Mouse (Mus musculus) hindbrain, embryonic 10.5 days (tissue): Measurements from ENCODE around the gene Ehd4. TPM values are rescaled to one million over a fixed set of nuclear protein-coding genes. Genes with fewer than 3 reads are reported as not detected.
A peak's percentile ranks its signal among the peaks of the same experiment; 100 is the strongest.

Experiments used
- DNase-seq: peaks from one replicate; pipeline ENCODE4 v3.0.0-alpha.2; 2017; ENCODE audit warnings: low spot score
- H3K27ac ChIP-seq: fragments of 300-500 bp; sonication (generic); 2 replicates; pipeline ENCODE4 v1.5.1; 2016; ENCODE audit warnings: mild to moderate bottlenecking, moderate library complexity
- H3K27me3 ChIP-seq: fragments of 300-500 bp; sonication (generic); 2 replicates; pipeline ENCODE4 v1.6.1; 2016; ENCODE audit warnings: mild to moderate bottlenecking; ENCODE audit not compliant: poor library complexity, insufficient read depth, severe bottlenecking
- H3K36me3 ChIP-seq: fragments of 300-500 bp; sonication (generic); 2 replicates; pipeline ENCODE4 v1.6.1; 2016; ENCODE audit warnings: mild to moderate bottlenecking, moderate library complexity
- H3K4me1 ChIP-seq: fragments of 300-500 bp; sonication (generic); replicated peaks from 2 replicates; pipeline ENCODE4 v1.6.1; 2016; ENCODE audit warnings: mild to moderate bottlenecking
- H3K4me3 ChIP-seq: fragments of 300-500 bp; sonication (generic); 2 replicates; pipeline ENCODE4 v1.5.1; 2016; ENCODE audit warnings: mild to moderate bottlenecking, moderate library complexity
- H3K9me3 ChIP-seq: fragments of 300-500 bp; sonication (generic); 2 replicates; pipeline ENCODE4 v1.6.1; 2016; ENCODE audit warnings: mild to moderate bottlenecking, moderate library complexity
- WGBS: fragments of 180-500 bp; shearing (Covaris S2); methylation state at CpG from one replicate; pipeline ENCODE4 v1.1.7; 2016; 5-methylcytosine and 5-hydroxymethylcytosine counted together
- polyA plus RNA-seq: library from polyadenylated mRNA; unstranded; fragments of >200 nt; fragmentation: Nextera tagmentation; extraction: Ambion mirVana; gene quantifications from 2 replicates; pipeline ENCODE4 v1.2.1, GENCODE M21; 2016

Ehd4 gene
- polyA plus RNA-seq, 1 experiment from 2014 or later = 24.8 TPM

DNA sequence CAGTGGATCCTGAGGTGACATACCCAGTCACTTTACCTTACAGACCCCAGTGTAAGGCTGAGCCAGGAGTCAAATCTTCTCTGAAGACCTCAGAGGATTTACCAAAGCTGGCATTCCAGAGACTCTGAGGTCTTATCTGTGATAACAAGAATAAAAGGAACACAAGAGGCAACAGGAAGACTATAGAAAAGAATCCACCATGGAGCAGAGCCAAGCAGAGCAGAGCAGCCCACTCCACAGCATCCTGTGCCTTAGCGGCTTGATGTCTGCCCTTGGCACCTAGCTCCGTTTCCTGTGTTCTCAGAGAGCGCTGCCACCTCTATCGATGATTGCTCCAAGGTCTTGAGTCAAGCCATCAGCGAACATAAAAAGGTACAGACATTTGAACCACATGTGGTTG, 14.1 kb downstream of the Ehd4 start:
- Histone ChIP-seq H3K9me3 (no peaks in the 10 kb centered on the region), H3K36me3 (no peaks in the 10 kb centered on the region), H3K27ac (no peak overlapping the region), H3K4me3 (no peak overlapping the region), H3K4me1 (0 out of 2 replicates have a peak, but pooled peaks cover 4% of the 10 kb centered on the region), H3K27me3 (no peaks in the 10 kb centered on the region)
- DNase-seq = no peak
- WGBS = 91% methylated on average over 5 of the region's 5 CpGs

- Histone ChIP-seq H3K4me3 (no peak overlapping the region), H3K4me1 (peaks cover 4% of the 10 kb centered on the region; the same call in 1 of the 2 replicates), H3K27ac (no peak overlapping the region), H3K27me3 (no peaks in the 10 kb centered on the region), H3K36me3 (no peaks in the 10 kb centered on the region), H3K9me3 (no peaks in the 10 kb centered on the region)
- DNase-seq = no peak
- 82% methylated on average over 1 of the region's 1 CpGs for WGBS
Measured at GRCm38 (mm10) chr2:120139091-120139490, 15.3 kb downstream of the Ehd4 start.

GRCm38 (mm10) chr2:120137281-120137680, 17.1 kb downstream of the Ehd4 start:
- no peak overlapping the region for H3K27ac ChIP-seq
- H3K4me3 ChIP-seq = no peak overlapping the region
- no peaks in the 10 kb centered on the region for H3K27me3 ChIP-seq
- no peaks in the 10 kb centered on the region for H3K9me3 ChIP-seq
- 79% methylated on average over 5 of the region's 5 CpGs for WGBS
- peaks cover 4% of the 10 kb centered on the region; the same call in 1 of the 2 replicates for H3K4me1 ChIP-seq
- no peak for DNase-seq
- no peaks in the 10 kb centered on the region for H3K36me3 ChIP-seq

- no peak overlapping the region for H3K27ac ChIP-seq
- no peaks in the 10 kb centered on the region for H3K9me3 ChIP-seq
- peaks cover 5% of the 10 kb centered on the region for H3K4me1 ChIP-seq
- H3K4me3 ChIP-seq = no peak overlapping the region
- H3K27me3 ChIP-seq = no peaks in the 10 kb centered on the region
- no peak for DNase-seq
- no peaks in the 10 kb centered on the region for H3K36me3 ChIP-seq
Measured at GRCm38 (mm10) chr2:120134453-120135075, 19.8 kb downstream of the Ehd4 start.

GRCm38 (mm10) chr2:120131881-120132280, 22.5 kb downstream of the Ehd4 start:
- no peak overlapping the region for H3K27ac ChIP-seq
- no peak for DNase-seq
- no peaks in the 10 kb centered on the region for H3K9me3 ChIP-seq
- no peaks in the 10 kb centered on the region for H3K27me3 ChIP-seq
- H3K36me3 ChIP-seq = no peaks in the 10 kb centered on the region
- no peak overlapping the region for H3K4me3 ChIP-seq
- peaks cover 14% of the 10 kb centered on the region for H3K4me1 ChIP-seq
- WGBS = 94% methylated on average over 1 of the region's 1 CpGs

DNA sequence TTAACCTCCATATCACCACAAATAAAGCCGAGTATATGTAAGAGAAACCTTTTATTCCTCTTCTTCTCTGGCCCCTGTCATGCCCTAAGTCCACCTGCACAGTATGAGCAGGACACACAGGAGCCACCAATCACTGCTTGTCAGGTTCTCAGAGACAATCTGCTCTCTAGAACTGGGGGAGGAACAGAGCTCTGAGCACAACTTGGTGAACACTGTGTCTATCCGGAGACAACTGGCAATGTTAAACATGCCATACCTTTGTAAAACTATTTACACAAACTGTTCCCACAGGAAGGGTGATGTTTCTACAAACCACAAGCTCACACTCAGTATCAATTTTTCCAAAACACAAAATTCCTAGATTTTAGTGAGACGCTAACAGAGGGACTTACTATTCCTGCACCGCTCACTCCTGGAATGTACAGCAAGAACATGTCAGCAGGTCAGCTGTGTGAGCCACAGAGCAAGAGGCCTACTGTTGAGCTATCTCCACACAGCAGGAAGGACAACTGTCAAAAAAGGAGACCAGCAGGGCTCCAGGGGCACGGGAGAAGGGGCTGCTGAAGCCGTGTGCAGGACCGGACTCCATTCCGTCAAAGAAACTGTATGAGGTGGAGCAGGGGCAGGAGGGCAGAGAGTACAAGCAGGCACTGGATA, 25.0 kb downstream of the Ehd4 start:
- H3K4me1 ChIP-seq = peaks cover 11% of the 10 kb centered on the region
- H3K36me3 ChIP-seq = no peaks in the 10 kb centered on the region
- no peak for DNase-seq
- no peak overlapping the region for H3K4me3 ChIP-seq
- 0 out of 2 replicates have a peak overlapping the region, but pooled peaks have one; percentile 24 for H3K27ac ChIP-seq
- no peaks in the 10 kb centered on the region for H3K9me3 ChIP-seq
- 62% methylated on average over 8 of the region's 8 CpGs for whole genome bisulfite sequencing
- no peaks in the 10 kb centered on the region for H3K27me3 ChIP-seq

DNA sequence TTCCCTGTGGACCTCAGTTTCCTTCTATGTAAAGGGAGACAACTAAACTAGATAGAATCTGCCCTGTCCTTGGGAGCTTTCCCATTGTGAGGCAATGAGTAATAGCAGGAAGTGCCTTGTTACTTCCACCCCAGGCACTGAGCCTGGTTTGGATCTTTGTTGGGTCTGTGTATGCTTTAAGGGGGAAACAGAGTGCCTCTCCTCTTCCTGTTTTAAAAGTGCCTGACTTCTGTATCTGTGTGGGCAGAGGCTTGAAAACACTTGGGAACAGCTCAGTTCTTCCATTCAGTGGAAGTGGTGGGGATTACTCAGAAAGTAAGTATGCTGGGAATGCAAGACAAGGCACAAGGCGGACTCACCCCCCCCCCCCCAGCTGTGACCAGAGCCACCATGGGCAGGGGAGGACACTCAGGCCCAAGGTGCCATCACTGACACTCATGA, 25.8 kb downstream of the Ehd4 start:
- WGBS = 47% methylated on average over 1 of the region's 1 CpGs
- no peak overlapping the region; the same call in 1 of the 2 replicates for H3K27ac ChIP-seq
- peaks cover 11% of the 10 kb centered on the region; the same call in 1 of the 2 replicates for H3K4me1 ChIP-seq
- no peak overlapping the region for H3K4me3 ChIP-seq
- H3K9me3 ChIP-seq = no peaks in the 10 kb centered on the region
- DNase-seq = no peak
- H3K36me3 ChIP-seq = no peaks in the 10 kb centered on the region
- no peaks in the 10 kb centered on the region for H3K27me3 ChIP-seq

DNA sequence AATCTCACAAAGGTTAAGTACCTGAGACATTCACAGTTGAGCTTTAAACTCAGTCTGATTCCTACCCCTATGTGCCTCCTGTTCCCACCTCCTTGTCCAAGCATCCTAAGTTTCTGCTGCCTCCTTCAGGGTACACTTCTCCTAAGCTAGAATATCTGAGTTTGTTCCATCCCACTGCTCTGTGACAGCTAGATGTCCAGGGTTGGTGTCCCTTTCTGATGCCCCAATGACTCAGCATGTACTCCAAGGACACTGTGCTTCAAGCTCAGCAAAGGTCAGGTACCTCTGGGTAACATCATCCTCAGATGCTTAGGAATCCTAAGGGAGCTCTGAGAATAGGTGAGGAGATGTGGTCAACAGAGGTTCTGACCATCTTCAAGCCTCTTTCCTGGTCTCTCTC, 26.4 kb downstream of the Ehd4 start:
- Histone ChIP-seq H3K9me3 (no peaks in the 10 kb centered on the region), H3K4me3 (no peak overlapping the region), H3K4me1 (peaks cover 11% of the 10 kb centered on the region; the same call in 1 of the 2 replicates), H3K27ac (no peak overlapping the region), H3K36me3 (no peaks in the 10 kb centered on the region), H3K27me3 (no peaks in the 10 kb centered on the region)
- no peak for DNase-seq

GRCm38 (mm10) chr2:120126901-120127300, 27.5 kb downstream of the Ehd4 start:
- Histone ChIP-seq H3K27ac (no peak overlapping the region), H3K9me3 (no peaks in the 10 kb centered on the region), H3K36me3 (no peaks in the 10 kb centered on the region), H3K4me3 (no peak overlapping the region), H3K4me1 (peaks cover 11% of the 10 kb centered on the region; the same call in 1 of the 2 replicates), H3K27me3 (no peaks in the 10 kb centered on the region)
- WGBS = 78% methylated on average over 1 of the region's 1 CpGs
- no peak for DNase-seq

DNA sequence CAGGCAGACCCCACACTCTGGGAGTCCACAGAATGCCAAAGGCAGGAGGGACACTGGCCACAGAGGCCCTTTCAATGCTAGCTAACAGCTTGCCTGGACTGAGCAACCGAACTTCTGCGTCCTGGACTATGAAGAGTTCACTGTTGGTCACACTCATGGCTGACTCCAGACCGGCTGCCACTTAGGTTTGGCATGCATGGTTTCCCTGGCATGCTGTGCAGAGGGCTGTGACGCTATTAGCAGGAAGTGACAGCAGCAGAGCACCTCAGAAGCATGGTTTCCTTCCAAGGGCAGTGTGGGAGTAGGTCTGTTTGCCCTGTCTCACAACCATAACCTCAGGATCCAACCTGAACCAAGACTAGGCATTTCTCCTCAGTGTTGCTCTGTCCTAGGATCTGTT, 28.0 kb downstream of the Ehd4 start:
- H3K9me3 ChIP-seq = no peaks in the 10 kb centered on the region
- peaks cover 11% of the 10 kb centered on the region; the same call in 1 of the 2 replicates for H3K4me1 ChIP-seq
- H3K27ac ChIP-seq = no peak overlapping the region
- no peak overlapping the region for H3K4me3 ChIP-seq
- no peak for DNase-seq
- H3K36me3 ChIP-seq = no peaks in the 10 kb centered on the region
- 89% methylated on average over 4 of the region's 4 CpGs for WGBS
- H3K27me3 ChIP-seq = no peaks in the 10 kb centered on the region

- Histone ChIP-seq H3K4me1 (peaks cover 11% of the 10 kb centered on the region; the same call in 1 of the 2 replicates), H3K36me3 (no peaks in the 10 kb centered on the region), H3K27ac (no peak overlapping the region), H3K4me3 (no peak overlapping the region), H3K9me3 (no peaks in the 10 kb centered on the region), H3K27me3 (no peaks in the 10 kb centered on the region)
- 100% methylated on average over 1 of the region's 1 CpGs for WGBS
- no peak for DNase-seq
Measured at GRCm38 (mm10) chr2:120125461-120125860, 28.9 kb downstream of the Ehd4 start.

DNA sequence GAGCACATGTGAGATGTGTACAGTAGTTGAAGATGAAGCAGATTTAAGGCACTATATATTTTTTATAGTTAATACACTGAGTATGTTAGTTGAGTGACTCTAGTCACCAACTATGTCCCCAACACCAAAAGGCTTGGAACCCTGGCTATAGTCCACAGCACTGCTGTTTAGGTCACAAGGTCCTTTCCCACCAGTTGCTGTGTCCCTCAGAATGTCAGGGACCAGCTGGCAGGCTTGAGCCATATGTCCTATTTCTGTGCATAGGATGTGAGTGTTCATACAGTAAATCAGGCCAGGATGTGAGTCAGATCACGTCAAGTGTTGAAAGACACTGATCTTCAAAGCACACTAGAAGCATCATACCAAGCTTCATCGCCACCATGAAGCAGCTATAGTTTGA, 29.5 kb downstream of the Ehd4 start:
- Histone ChIP-seq H3K4me1 (peaks cover 11% of the 10 kb centered on the region; the same call in 1 of the 2 replicates), H3K9me3 (no peaks in the 10 kb centered on the region), H3K27me3 (no peaks in the 10 kb centered on the region), H3K36me3 (no peaks in the 10 kb centered on the region), H3K4me3 (no peak overlapping the region), H3K27ac (no peak overlapping the region)
- DNase-seq = no peak
- 93% methylated on average over 2 of the region's 2 CpGs for WGBS

- Histone ChIP-seq H3K36me3 (no peaks in the 10 kb centered on the region), H3K4me3 (no peak overlapping the region), H3K4me1 (peaks cover 7% of the 10 kb centered on the region; the same call in 1 of the 2 replicates), H3K27me3 (no peaks in the 10 kb centered on the region), H3K27ac (no peak overlapping the region), H3K9me3 (no peaks in the 10 kb centered on the region)
- no peak for DNase-seq
- WGBS = 68% methylated on average over 1 of the region's 1 CpGs
Measured at GRCm38 (mm10) chr2:120124096-120124495, 30.3 kb downstream of the Ehd4 start.
